10 mouse cellular contexts compared by ENCODE assay signal in genomic region chr7:15914252-15914651, GRCm38 (mm10). TPM values are rescaled to one million over a fixed set of nuclear protein-coding genes. Genes with fewer than 3 reads are reported as not detected.
DNase-seq lines count a peak whose midpoint lies in the region; ATAC-seq lines count a peak whose summit lies in the region.
"Had no signal": no experiment of that assay in that cellular context is flagged by ENCODE, and none has a peak within 500 bp of the region (broad histone marks: within the 10 kb centered on the region; RNA-seq: fewer than 3 reads in every experiment).

No protein-coding gene starts in this region.

- ATAC-seq in hindbrain, embryonic 11.5 days (ENCODE audit: low FRiP score): no peak
- no peak for ATAC-seq in hindbrain, embryonic 13.5 days (ENCODE audit: low FRiP score)

- no peak overlapping the region for H3K9ac ChIP-seq in hindbrain, embryonic 11.5 days (ENCODE audit: low read depth, low read length)
- H3K9ac ChIP-seq in hindbrain, embryonic 13.5 days: no peak overlapping the region
- H3K9ac ChIP-seq: limb, embryonic 15.5 days had no signal

- no peaks in the 10 kb centered on the region for H3K9me3 ChIP-seq in hindbrain, embryonic 11.5 days (ENCODE audit: control insufficient read depth, low read length)
- no peaks in the 10 kb centered on the region for H3K9me3 ChIP-seq in hindbrain, embryonic 13.5 days
- H3K9me3 ChIP-seq: limb, embryonic 15.5 days had no signal

- no peak overlapping the region for H3K4me2 ChIP-seq in hindbrain, embryonic 11.5 days (replicated peaks; ENCODE audit: low read depth, low read length)
- H3K4me2 ChIP-seq in hindbrain, embryonic 13.5 days: no peak overlapping the region
- H3K4me2 ChIP-seq: limb, embryonic 15.5 days had no signal

- no peaks in the 10 kb centered on the region for H3K27me3 ChIP-seq in hindbrain, embryonic 11.5 days (ENCODE audit: control insufficient read depth, insufficient read depth, low read length)
- no peaks in the 10 kb centered on the region for H3K27me3 ChIP-seq in hindbrain, embryonic 13.5 days
- H3K27me3 ChIP-seq: limb, embryonic 15.5 days had no signal

- H3K4me3 ChIP-seq in hindbrain, embryonic 11.5 days (ENCODE audit: low read depth, low read length): no peak overlapping the region
- no peak overlapping the region for H3K4me3 ChIP-seq in hindbrain, embryonic 13.5 days
- H3K4me3 ChIP-seq: limb, embryonic 15.5 days had no signal

- DNase-seq in hindbrain, embryonic 11.5 days (ENCODE audit: low spot score): peak; percentile 62
- DNase-seq in 3T3-L1 (ENCODE audit: low read depth, low spot score): peak; percentile 63
- peak; percentile 60 for DNase-seq in CD4-positive helper T cell, adult 2 months (ENCODE audit: low read depth, low spot score)
- peak; percentile 46 for DNase-seq in c-Kit-positive CD71-positive TER-119-negative erythroid progenitor cells, embryonic 14.5 days (ENCODE audit: low read depth)
- DNase-seq in kidney, postnatal 4 days: peak; percentile 67 to 68
- DNase-seq in retina, postnatal 7 days (ENCODE audit: low read depth, low spot score): peak; percentile 39
- DNase-seq in frontal cortex, postnatal 10 days (ENCODE audit: low spot score in 2 of 2): no peak

- H3K36me3 ChIP-seq in hindbrain, embryonic 11.5 days (ENCODE audit: control insufficient read depth, insufficient read depth, low read length): peaks cover 4% of the 10 kb centered on the region
- H3K36me3 ChIP-seq in hindbrain, embryonic 13.5 days: peaks cover 29% of the 10 kb centered on the region

- 51% methylated on average over 2 of the region's 2 CpGs for WGBS in hindbrain, embryonic 11.5 days
- 44% methylated on average over 2 of the region's 2 CpGs for WGBS in hindbrain, embryonic 13.5 days

- H3K4me1 ChIP-seq in hindbrain, embryonic 11.5 days (replicated peaks; ENCODE audit: control insufficient read depth, insufficient read depth, low read length): no peaks in the 10 kb centered on the region
- H3K4me1 ChIP-seq in hindbrain, embryonic 13.5 days (replicated peaks): no peaks in the 10 kb centered on the region
- H3K4me1 ChIP-seq: limb, embryonic 15.5 days had no signal

- H3K27ac ChIP-seq in hindbrain, embryonic 11.5 days (ENCODE audit: low read depth, low read length): no peak overlapping the region
- H3K27ac ChIP-seq in hindbrain, embryonic 13.5 days: no peak overlapping the region
- H3K27ac ChIP-seq: limb, embryonic 15.5 days had no signal

RNA-seq across cellular contexts. Expression of gene Selenow, which starts 8.0 kb away (rescaled TPM):
- 988 and 1,001 TPM in 2 replicates for polyA plus RNA-seq in hindbrain, embryonic 11.5 days (2014; fragmentation: Nextera tagmentation; extraction: Ambion mirVana)
- polyA plus RNA-seq in hindbrain, embryonic 13.5 days (2015; fragmentation: Nextera tagmentation; extraction: Ambion mirVana): 1,371 and 1,383 TPM in 2 replicates

RNA-seq across cellular contexts. Expression of gene Nop53, which starts 31.6 kb away (rescaled TPM):
- 176 and 180 TPM in 2 replicates for polyA plus RNA-seq in hindbrain, embryonic 11.5 days (2014; fragmentation: Nextera tagmentation; extraction: Ambion mirVana)
- polyA plus RNA-seq in hindbrain, embryonic 13.5 days (2015; fragmentation: Nextera tagmentation; extraction: Ambion mirVana): 133 and 135 TPM in 2 replicates

RNA-seq across cellular contexts. Expression of gene Crxos, which starts 31.8 kb away (rescaled TPM):
- not detected in 2 replicates for polyA plus RNA-seq in hindbrain, embryonic 11.5 days (2014; fragmentation: Nextera tagmentation; extraction: Ambion mirVana)
- not detected in 2 replicates for polyA plus RNA-seq in hindbrain, embryonic 13.5 days (2015; fragmentation: Nextera tagmentation; extraction: Ambion mirVana)
- polyA plus RNA-seq: limb, embryonic 15.5 days; stomach, embryonic 14.5 days had no signal

RNA-seq across cellular contexts. Expression of gene Crx, which starts 34.5 kb away (rescaled TPM):
- polyA plus RNA-seq in hindbrain, embryonic 11.5 days (2014; fragmentation: Nextera tagmentation; extraction: Ambion mirVana): not detected in 2 replicates
- not detected in 2 replicates for polyA plus RNA-seq in hindbrain, embryonic 13.5 days (2015; fragmentation: Nextera tagmentation; extraction: Ambion mirVana)
- polyA plus RNA-seq: limb, embryonic 15.5 days; stomach, embryonic 14.5 days had no signal

RNA-seq across cellular contexts. Expression of gene Ehd2, which starts 53.1 kb away (rescaled TPM):
- 6.4 and 10.9 TPM in 2 replicates for polyA plus RNA-seq in hindbrain, embryonic 11.5 days (2014; fragmentation: Nextera tagmentation; extraction: Ambion mirVana)
- 5.2 and 6.4 TPM in 2 replicates for polyA plus RNA-seq in hindbrain, embryonic 13.5 days (2015; fragmentation: Nextera tagmentation; extraction: Ambion mirVana)

Comparison
In these comparisons a context has a peak if more than half of its experiments do, and no peak if none do; other contexts are left out.
1. DNase-seq: peak in hindbrain, embryonic 11.5 days (single experiment), 3T3-L1 (single experiment), CD4-positive helper T cell, adult 2 months (single experiment), c-Kit-positive CD71-positive TER-119-negative erythroid progenitor cells, embryonic 14.5 days (single experiment), kidney, postnatal 4 days (2 of 2) and retina, postnatal 7 days (single experiment); none in frontal cortex, postnatal 10 days (0 of 2).